Mouse (Mus musculus) E14TG2a.4 (cell line): ENCODE data around the gene Lsm6.

Source experiments
- CTCF ChIP-seq: conservative IDR thresholded peaks from 2 replicates; pipeline ENCODE4 v1.5.1; 2014; ENCODE audit warnings: low read length
- NANOG ChIP-seq: IDR thresholded peaks from 2 replicates; pipeline ENCODE4 v1.6.1; 2014; ENCODE audit warnings: borderline replicate concordance, low read length, mixed read lengths
- POU5F1 ChIP-seq: IDR thresholded peaks from 2 replicates; pipeline ENCODE4 v1.6.1; 2014; ENCODE audit warnings: low read length, borderline replicate concordance

DNA sequence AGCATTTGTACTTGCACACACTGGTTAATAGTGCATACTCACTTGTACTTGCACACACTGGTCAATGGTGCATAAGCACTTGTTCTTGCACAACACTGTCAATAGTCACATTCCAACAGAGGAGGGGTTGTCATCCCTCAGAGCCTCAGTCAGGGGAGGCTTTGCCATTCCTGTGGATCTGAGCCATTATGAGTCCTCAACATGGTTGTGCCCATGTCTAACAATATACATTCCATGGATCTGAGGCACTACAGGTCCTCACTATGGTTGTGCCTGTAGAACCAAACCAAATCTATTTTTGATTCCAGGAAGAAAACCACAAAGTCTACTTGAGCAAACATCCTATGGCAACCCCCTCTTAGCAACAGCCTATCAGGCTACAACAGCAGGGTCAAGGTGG lies 61.8 kb downstream of the Lsm6 start:
- TF ChIP-seq CTCF: no peak
- no peak for TF ChIP-seq POU5F1
- TF ChIP-seq NANOG: no peak
